Mouse (Mus musculus): ENCODE data around the gene Rbm39. TPM values are rescaled to one million over a fixed set of nuclear protein-coding genes. Genes with fewer than 3 reads are reported as not detected.
A peak's percentile ranks its signal among the peaks of the same experiment; 100 is the strongest.

Gene Rbm39
- total and polyA plus RNA-seq, 2 experiments from 2014 or later, result 413 to 415 TPM

DNA sequence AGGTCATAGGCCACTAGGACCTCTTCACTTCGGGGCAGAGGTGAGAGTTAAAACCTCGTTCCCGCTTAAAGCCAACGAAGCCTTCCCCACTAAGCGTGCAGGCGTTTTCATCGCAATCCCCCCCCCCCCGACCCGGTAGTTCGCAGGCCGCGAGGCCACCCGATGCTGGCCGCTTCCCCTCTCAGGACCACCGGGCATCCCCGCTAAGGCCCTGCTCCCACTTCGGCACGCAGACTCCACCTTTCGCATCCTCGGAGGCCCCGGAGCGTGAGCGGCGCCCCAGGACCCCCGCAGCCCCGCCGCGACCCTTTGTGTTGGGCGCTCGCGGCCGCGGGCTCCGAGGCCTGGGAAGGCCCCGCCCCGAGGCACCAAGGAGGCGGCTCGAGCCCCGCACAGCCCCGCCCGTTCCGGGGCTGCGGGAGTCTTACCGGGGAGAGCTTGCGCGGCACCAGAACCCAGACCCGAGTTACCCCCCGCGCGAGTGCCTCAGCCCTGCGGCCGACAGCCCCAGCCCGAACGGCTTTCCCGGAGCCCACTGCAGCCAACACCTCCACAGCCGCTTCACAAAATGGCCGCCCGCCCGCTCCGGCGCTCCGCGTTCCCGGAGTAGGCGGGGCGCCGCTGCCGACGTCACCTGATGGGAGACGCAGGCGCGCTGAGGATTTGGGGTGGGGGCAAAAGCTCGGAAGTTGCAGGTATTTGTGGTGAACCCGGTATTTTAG, 68.5 kb downstream of the Rbm39 start, which contains the start of the genes Cpne1 and Rbm12:
TSS of gene Cpne1 (minus strand) at position 608 of the 722 bp plus-strand sequence.
TSS of gene Rbm12 (minus strand) at position 621 of the 722 bp plus-strand sequence.
- no peaks in the 10 kb centered on the region for H3K9me3 ChIP-seq (ENCODE audit: low read length)
- DNase-seq, result peak; percentile 96
- no peaks in the 10 kb centered on the region for H3K27me3 ChIP-seq (ENCODE audit: insufficient read depth, low read length)
- H3K9ac ChIP-seq, result peak within 1 kb of the TSS; percentile 99
- H3K4me2 ChIP-seq (ENCODE audit: low read depth), result peak within 1 kb of the TSS; percentile 54
- no peak for TF ChIP-seq CTCF (IDR thresholded peaks at IDR 0.05; ENCODE audit: low read depth)
- WGBS, result 2% methylated on average over 74 of the region's 74 CpGs
- peak within 1 kb of the TSS; percentile 93 for H3K27ac ChIP-seq (ENCODE audit: low read depth, low read length)
- peaks cover 8% of the 10 kb centered on the region for H3K4me1 ChIP-seq (ENCODE audit: insufficient read depth)
- H3K36me3 ChIP-seq (ENCODE audit: insufficient read depth), result no peaks in the 10 kb centered on the region
- H3K4me3 ChIP-seq (ENCODE audit: low read depth, low read length), result peak within 1 kb of the TSS; percentile 99
- peak; percentile 97 for ATAC-seq

- H3K4me3 ChIP-seq (ENCODE audit: low read depth, low read length), result peak overlapping the region; percentile 99
- peak; percentile 54 for DNase-seq
- peaks cover 8% of the 10 kb centered on the region for H3K4me1 ChIP-seq (ENCODE audit: insufficient read depth)
- H3K9ac ChIP-seq, result peak overlapping the region; percentile 99
- WGBS, result under 1% methylated on average over 16 of the region's 16 CpGs
- TF ChIP-seq CTCF (IDR thresholded peaks at IDR 0.05; ENCODE audit: low read depth), result no peak
- H3K4me2 ChIP-seq (ENCODE audit: low read depth), result peak overlapping the region; percentile 54
- no peaks in the 10 kb centered on the region for H3K9me3 ChIP-seq (ENCODE audit: low read length)
- H3K27me3 ChIP-seq (ENCODE audit: insufficient read depth, low read length), result no peaks in the 10 kb centered on the region
- H3K36me3 ChIP-seq (ENCODE audit: insufficient read depth), result no peaks in the 10 kb centered on the region
- H3K27ac ChIP-seq (ENCODE audit: low read depth, low read length), result peak overlapping the region; percentile 93
- ATAC-seq, result peak; percentile 70
Observed at GRCm38 (mm10) chr2:156110627-156111357, 69.2 kb downstream of the Rbm39 start.

Other genes with a start within 250 kb of the Rbm39 start
- 43.5 and 67.7 TPM in 2 replicates for gene Uqcc1, start 249.9 kb downstream of the Rbm39 start, total RNA-seq (2014; rRNA removed)
- gene Uqcc1, start 249.9 kb downstream of the Rbm39 start, polyA plus RNA-seq (2015; fragmentation: Nextera tagmentation; extraction: Ambion mirVana), result 55.9 and 63.0 TPM in 2 replicates
- gene Gm15557, start 239.5 kb downstream of the Rbm39 start, total RNA-seq (2014; rRNA removed), result not detected in 2 replicates
- gene Gm15557, start 239.5 kb downstream of the Rbm39 start, polyA plus RNA-seq (2015; fragmentation: Nextera tagmentation; extraction: Ambion mirVana), result not detected in 2 replicates
- gene Gdf5, start 234.9 kb downstream of the Rbm39 start, total RNA-seq (2014; rRNA removed), result 3.9 TPM in 2 replicates
- 3.7 and 3.8 TPM in 2 replicates for gene Gdf5, start 234.9 kb downstream of the Rbm39 start, polyA plus RNA-seq (2015; fragmentation: Nextera tagmentation; extraction: Ambion mirVana)
- gene Cep250, start 223.8 kb downstream of the Rbm39 start, total RNA-seq (2014; rRNA removed), result 17.2 and 18.7 TPM in 2 replicates
- 4.9 and 8.6 TPM in 2 replicates for gene Cep250, start 223.8 kb downstream of the Rbm39 start, polyA plus RNA-seq (2015; fragmentation: Nextera tagmentation; extraction: Ambion mirVana)
- 1.0 and 1.1 TPM in 2 replicates for gene 6430550D23Rik, start 172.3 kb downstream of the Rbm39 start, total RNA-seq (2014; rRNA removed)
- 0.57 and 1.1 TPM in 2 replicates for gene 6430550D23Rik, start 172.3 kb downstream of the Rbm39 start, polyA plus RNA-seq (2015; fragmentation: Nextera tagmentation; extraction: Ambion mirVana)
- gene Ergic3, start 172.2 kb downstream of the Rbm39 start, total RNA-seq (2014; rRNA removed), result 253 and 279 TPM in 2 replicates
- 445 and 473 TPM in 2 replicates for gene Ergic3, start 172.2 kb downstream of the Rbm39 start, polyA plus RNA-seq (2015; fragmentation: Nextera tagmentation; extraction: Ambion mirVana)
- 0.19 TPM in 1 of 2 replicates, not detected in the other for gene Fer1l4, start 127.3 kb downstream of the Rbm39 start, total RNA-seq (2014; rRNA removed)
- gene Fer1l4, start 127.3 kb downstream of the Rbm39 start, polyA plus RNA-seq (2015; fragmentation: Nextera tagmentation; extraction: Ambion mirVana), result not detected in 2 replicates
- gene Spag4, start 115.1 kb downstream of the Rbm39 start, total RNA-seq (2014; rRNA removed), result 7.1 and 7.2 TPM in 2 replicates
- 5.0 and 5.5 TPM in 2 replicates for gene Spag4, start 115.1 kb downstream of the Rbm39 start, polyA plus RNA-seq (2015; fragmentation: Nextera tagmentation; extraction: Ambion mirVana)
- 29.5 and 30.4 TPM in 2 replicates for gene Cpne1, start 68.3 kb downstream of the Rbm39 start, total RNA-seq (2014; rRNA removed)
- 5.1 and 13.2 TPM in 2 replicates for gene Cpne1, start 68.3 kb downstream of the Rbm39 start, polyA plus RNA-seq (2015; fragmentation: Nextera tagmentation; extraction: Ambion mirVana)
- 28.6 and 31.6 TPM in 2 replicates for gene Rbm12, start 68.3 kb downstream of the Rbm39 start, total RNA-seq (2014; rRNA removed)
- gene Rbm12, start 68.3 kb downstream of the Rbm39 start, polyA plus RNA-seq (2015; fragmentation: Nextera tagmentation; extraction: Ambion mirVana), result 17.7 and 19.4 TPM in 2 replicates
- gene Gm28036, start 53.1 kb downstream of the Rbm39 start, total RNA-seq (2014; rRNA removed), result 14.4 and 20.5 TPM in 2 replicates
- gene Gm28036, start 53.1 kb downstream of the Rbm39 start, polyA plus RNA-seq (2015; fragmentation: Nextera tagmentation; extraction: Ambion mirVana), result 8.6 and 13.0 TPM in 2 replicates
- 91.3 and 132 TPM in 2 replicates for gene Romo1, start 36.2 kb downstream of the Rbm39 start, total RNA-seq (2014; rRNA removed)
- 529 and 662 TPM in 2 replicates for gene Romo1, start 36.2 kb downstream of the Rbm39 start, polyA plus RNA-seq (2015; fragmentation: Nextera tagmentation; extraction: Ambion mirVana)
- gene Nfs1, start 36.1 kb downstream of the Rbm39 start, total RNA-seq (2014; rRNA removed), result 41.9 and 42.7 TPM in 2 replicates
- gene Nfs1, start 36.1 kb downstream of the Rbm39 start, polyA plus RNA-seq (2015; fragmentation: Nextera tagmentation; extraction: Ambion mirVana), result 41.2 and 48.6 TPM in 2 replicates
- gene Phf20, start 16.2 kb upstream of the Rbm39 start, total RNA-seq (2014; rRNA removed), result 45.9 and 57.1 TPM in 2 replicates
- gene Phf20, start 16.2 kb upstream of the Rbm39 start, polyA plus RNA-seq (2015; fragmentation: Nextera tagmentation; extraction: Ambion mirVana), result 111 and 148 TPM in 2 replicates
- 3.9 and 7.0 TPM in 2 replicates for gene Cnbd2, start 132.1 kb upstream of the Rbm39 start, total RNA-seq (2014; rRNA removed)
- 9.1 and 10.0 TPM in 2 replicates for gene Cnbd2, start 132.1 kb upstream of the Rbm39 start, polyA plus RNA-seq (2015; fragmentation: Nextera tagmentation; extraction: Ambion mirVana)
- 204 and 242 TPM in 2 replicates for gene Scand1, start 132.5 kb upstream of the Rbm39 start, total RNA-seq (2014; rRNA removed)
- gene Scand1, start 132.5 kb upstream of the Rbm39 start, polyA plus RNA-seq (2015; fragmentation: Nextera tagmentation; extraction: Ambion mirVana), result 134 and 170 TPM in 2 replicates
- 169 and 211 TPM in 2 replicates for gene Epb41l1, start 240.7 kb upstream of the Rbm39 start, total RNA-seq (2014; rRNA removed)
- 7.0 and 10.0 TPM in 2 replicates for gene Epb41l1, start 240.7 kb upstream of the Rbm39 start, polyA plus RNA-seq (2015; fragmentation: Nextera tagmentation; extraction: Ambion mirVana)